Mouse (Mus musculus) gonadal fat pad, adult 2 months (tissue): ENCODE data around the gene Lin54. TPM values are rescaled to one million over a fixed set of nuclear protein-coding genes. Genes with fewer than 3 reads are reported as not detected.

ENCODE experiments used
- DNase-seq: peaks from one replicate; pipeline ENCODE4 v3.0.0-alpha.2; 2012; ENCODE audit warnings: low read depth
- polyA plus RNA-seq: library from polyadenylated mRNA; depleted of rRNA; stranded (reverse); fragments of >200 nt; gene quantifications from 2 replicates; pipeline ENCODE4 v1.2.3, GENCODE M21; 2012; rRNA removed

Lin54 gene
- 8.2 TPM in 2 replicates for polyA plus RNA-seq

- no peak for DNase-seq
These were observed at the start of gene Lin54 for GRCm38 (mm10) chr5:100500458-100500961. Gene Lin54 (minus strand): TSS chr5:100500639.

DNA sequence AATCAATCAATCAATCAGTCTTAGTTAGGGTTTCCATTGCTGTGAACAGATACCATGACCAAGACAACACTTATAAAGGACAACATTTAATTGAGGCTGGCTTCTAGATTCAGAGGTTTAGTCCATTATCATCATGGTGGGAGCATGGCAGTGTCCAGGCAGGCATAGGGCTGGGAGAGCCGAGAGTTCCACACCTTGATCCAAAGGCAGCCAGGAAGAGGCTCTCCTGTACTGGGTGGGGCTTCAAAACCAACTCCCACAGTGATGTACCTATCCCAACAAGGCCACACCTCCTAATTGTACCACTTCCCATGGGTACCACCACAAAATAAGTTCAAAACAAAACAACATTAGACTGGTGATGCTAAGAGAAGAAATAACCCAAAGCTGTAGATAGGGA, 49.7 kb upstream of the Lin54 start:
- no peak for DNase-seq

DNA sequence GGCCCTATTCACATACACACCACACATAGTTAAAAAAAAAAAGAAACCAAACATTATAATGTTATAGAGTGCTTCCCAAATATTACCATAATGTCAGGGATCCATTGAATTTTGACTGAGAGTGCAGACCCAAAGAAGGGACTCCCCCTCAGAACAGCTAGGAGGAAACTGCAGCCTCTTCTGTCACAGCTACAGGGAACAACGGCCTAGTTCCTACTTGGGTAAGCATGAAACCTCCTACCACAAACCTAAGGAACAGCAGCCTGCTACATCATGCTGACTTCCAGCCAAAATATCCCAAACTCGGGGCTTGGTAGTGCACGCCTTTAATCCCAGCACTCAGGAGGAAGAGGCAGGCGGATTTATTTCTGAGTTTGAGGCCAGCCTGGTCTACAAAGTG, 48.9 kb upstream of the Lin54 start:
- no peak for DNase-seq

DNA sequence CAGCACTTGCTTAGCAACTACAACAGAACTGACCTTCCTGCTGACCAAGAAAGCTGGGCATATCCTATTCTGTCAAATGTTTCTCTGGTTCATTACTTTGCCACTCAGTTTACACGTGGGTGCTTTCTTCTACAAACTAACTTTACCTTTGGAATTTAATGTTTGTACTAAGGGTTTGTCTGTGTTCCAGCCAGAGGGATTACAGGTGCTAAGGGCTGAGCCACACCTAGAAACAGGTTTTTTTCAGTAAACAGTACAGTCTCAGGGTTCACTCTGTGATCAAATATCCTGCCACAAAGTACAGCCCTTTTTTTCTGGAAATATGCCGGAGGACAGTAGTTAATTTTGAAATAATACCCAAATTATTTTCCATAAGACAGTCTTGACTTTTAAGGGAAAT, 47.8 kb upstream of the Lin54 start:
- no peak for DNase-seq

DNA sequence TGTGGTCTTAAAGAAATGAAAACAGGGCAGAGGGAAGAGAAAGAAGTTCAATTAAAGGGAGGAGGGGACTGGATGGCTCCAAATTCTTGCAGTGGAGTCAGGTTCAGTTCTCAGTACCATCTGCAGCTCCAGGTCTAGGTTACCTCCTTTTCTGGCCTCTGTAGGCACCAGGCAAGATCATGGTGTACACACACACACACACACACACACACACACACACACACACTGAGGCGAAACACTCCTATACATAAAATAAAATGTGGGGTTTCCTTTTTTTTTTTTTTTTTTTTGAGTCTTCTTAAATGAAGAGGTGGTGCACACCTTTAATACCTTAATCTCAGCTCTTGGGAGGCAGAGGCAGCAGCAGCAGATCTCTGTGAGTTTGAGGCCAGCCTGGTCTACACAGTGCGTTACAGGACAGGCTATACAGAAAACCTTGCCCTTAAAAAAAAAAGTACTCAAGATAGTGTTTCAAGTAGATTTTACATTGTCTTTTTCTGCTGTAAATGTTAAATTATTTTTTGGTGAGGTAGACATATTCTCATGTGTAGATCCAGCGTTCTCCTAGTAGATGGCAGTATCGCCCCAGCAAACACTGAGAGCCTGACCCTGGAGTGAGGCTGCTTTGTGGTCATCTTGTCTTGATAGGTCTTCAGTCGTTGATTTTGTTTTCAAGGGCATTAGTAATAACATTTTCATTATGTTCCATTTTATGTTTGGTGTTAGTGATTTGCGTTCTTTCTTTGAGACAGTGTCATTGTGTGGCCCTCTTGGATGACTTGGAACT, 46.0 kb upstream of the Lin54 start:
- DNase-seq: no peak

DNA sequence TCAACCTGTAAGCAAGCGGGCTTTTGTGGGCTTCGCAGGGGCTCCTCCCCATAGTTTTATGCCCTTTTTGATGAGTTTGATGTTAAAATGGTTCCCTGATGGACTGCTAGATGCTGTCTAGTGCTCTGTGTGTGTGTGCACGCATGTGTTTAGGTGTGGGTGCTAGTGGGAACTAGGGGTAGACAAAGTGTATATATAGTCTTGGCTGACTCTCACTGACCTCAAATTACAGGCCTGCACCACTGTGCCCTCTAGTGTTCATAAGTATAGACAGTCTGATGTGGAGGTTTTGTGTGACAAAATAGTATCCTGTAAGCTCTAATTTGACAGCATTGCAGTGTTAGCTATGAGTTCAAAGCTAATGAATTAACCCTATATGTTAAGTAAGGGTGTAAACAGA, 36.2 kb upstream of the Lin54 start:
- no peak for DNase-seq

- no peak for DNase-seq
These were observed 35.4 kb upstream of the Lin54 start for GRCm38 (mm10) chr5:100535826-100536225.

DNA sequence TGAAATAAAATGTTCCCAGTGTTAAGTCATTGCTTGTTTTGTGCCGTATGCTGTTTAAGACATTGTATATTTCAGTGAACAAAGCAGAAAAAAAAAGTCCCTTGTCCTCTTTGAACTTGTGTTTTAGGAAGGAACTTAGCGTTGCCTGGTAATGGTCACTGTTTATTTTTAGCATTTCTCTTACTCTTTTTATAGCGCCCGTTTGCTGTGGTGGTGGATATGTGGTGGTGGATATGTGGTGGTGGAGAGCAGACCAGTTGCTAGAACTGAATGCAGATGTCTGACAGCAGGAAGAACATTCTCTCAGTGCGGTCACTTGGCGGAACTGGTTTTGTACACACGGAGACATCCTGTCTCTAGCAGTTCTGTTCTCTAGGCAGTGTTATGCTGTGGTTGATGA, 25.7 kb upstream of the Lin54 start:
- DNase-seq: no peak

- no peak for DNase-seq
These were observed 25.2 kb upstream of the Lin54 start for GRCm38 (mm10) chr5:100525620-100526019.

- DNase-seq: no peak
These were observed 24.5 kb upstream of the Lin54 start for GRCm38 (mm10) chr5:100524921-100525320.

DNA sequence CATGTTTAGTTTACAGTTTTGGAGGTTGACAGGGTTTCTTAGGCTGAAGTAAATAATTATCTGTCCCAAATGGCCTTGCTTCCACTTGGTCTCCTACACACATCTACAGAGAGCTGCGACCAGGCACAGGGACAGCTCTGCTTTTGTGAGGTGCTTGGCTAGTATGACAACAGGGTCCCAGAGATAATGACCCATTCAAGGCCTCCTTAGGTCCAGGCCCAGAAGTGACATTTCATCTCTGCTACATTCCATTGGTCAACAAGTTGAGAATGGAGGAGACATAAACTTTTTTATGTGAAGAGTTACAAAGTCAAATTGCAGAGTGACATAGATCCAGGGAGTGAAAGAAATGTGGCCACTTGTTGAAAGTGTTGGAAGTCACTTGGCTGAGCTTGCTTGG, 22.9 kb upstream of the Lin54 start:
- no peak for DNase-seq

DNA sequence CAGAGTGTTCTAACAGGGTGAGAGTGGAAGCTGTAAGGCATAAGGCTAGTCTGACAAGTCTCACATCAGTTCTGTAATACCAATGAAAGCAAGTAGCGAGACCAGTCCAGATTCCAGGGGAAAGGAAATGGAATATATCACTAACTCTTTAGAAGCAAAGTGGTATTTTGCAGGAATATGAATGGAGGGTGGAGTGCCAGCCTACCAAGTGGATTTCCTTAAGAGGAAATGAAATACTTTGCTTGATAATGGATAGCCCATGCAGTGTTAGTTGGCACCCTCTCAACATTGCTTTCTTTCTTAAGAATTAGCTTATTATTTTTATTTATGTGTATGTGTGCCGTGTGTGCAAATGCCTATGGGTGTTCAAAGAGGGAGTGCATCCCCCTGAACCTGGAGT, 19.8 kb upstream of the Lin54 start:
- DNase-seq: no peak

DNA sequence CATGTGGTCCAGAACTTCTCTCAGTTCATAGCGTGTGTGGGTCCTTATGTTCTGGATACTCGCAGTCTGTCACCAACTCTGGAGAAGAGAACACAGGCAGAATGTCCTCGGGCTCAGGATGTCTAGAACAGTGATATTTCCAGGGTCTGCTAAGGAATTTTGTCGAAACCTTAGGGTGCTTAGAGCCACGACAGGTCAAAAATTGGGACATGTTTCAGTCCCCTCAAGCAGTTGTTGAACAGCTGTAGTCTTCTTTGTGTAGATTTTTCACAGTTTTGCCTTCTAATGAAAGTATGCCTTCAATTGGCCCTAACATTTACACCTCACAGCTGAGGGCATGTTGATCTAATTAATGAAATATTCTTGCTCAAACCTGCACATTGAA, 18.6 kb upstream of the Lin54 start:
- DNase-seq: no peak

DNA sequence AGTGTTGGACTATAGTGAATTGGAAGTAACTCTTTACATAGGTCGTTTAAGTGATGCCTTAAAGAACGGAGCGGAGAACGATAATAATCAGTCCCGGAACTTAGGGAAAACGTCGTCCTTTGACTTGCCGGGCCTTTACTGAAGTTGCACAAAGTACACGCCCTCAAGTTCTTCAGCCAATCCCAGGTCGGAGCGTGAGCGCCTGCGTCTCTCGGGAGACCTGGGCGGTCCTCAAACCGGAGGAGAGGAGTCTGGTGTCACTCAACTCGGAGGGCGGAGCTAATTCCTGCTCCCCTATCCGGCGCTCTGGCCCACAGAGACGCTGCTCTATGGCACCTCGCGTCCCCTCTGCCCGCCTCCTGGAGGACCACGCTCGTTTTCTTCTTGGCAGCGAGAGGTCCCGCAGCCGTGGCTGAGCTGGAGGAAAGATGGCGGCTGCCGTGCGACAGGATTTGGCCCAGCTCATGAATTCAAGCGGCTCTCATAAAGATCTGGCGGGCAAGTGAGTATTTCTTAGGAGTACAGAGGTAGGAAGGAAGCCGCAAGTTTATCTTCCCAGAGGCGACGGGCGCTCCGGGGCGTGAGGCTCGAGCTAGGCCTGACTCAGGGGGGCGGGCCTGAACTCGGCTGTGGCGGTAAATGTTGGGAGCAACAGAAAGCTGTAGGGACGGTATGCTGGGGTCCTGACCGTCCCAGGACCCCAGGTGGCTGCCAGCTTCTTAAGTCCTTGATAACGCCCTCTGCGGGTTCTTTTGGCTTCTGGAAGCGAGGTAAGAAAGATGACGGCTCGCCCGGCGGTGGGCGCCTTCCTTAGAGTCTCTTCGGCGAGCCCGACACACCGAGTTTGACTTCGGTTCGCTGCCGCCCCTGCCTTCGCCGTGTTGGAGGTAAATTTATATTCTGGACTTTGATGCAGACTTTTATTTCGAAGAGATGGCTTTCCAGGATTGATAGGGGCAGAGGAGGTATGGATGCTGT, 17.9 kb upstream of the Lin54 start, which contains the start of gene Cops4:
Gene Cops4, plus strand, starts transcription at position 261 of the 978 bp plus-strand sequence.
- DNase-seq: peak; percentile 92

DNA sequence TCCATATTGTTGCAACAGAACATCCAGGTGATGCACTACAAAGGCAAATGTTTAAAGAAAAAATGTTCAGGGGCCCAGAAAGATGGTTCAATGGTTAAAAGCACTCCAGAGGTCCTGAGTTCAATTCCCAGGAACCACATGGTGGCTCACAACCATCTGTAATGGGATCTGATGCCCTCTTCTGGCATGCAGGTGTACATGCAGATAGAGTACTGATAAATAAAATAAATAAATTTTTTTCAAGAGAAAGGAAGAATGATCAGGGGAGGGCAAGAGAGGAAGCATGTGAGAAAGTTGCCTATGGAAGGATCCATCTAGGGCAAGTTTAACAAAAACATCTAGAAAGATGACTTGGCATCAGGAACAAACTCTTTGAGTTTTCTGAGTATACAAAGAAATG, 12.1 kb upstream of the Lin54 start:
- DNase-seq: no peak

DNA sequence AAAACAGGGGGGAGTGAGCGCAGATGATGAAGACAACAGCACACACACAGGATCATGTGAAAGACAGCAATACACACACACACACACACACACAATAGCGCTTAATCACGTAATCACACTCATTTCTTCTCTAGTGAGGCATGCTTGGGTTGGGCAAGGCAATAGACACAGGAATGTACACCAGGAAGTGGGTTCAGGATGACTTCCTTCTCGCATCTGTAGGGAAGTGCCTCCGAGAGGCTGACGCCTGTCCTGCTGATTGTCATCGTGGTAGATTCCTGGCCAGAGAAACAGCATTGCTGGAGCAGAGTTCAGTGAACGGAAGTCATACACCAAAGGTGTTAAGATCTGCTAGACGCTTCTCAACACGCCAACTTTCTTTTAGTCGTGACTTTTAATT, 8.8 kb upstream of the Lin54 start:
- DNase-seq: no peak

DNA sequence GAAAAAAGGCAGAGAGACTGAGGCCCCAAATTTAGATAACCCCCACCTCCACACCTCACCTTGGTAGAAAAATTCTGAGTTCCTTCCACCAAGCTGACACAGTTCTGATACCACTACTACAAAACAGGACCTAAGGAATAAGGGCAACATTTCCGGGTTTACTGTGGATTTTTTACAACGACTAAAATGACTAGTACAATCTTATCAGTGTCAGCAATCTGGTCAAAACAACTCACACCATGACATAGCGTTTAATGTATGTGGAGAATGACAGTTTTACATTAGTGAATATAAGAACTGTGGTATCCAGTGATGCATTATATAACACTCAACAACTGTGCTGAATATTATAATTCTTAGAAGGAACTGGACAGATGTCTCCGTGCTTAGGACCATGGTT, 828 bp upstream of the Lin54 start:
- no peak for DNase-seq

DNA sequence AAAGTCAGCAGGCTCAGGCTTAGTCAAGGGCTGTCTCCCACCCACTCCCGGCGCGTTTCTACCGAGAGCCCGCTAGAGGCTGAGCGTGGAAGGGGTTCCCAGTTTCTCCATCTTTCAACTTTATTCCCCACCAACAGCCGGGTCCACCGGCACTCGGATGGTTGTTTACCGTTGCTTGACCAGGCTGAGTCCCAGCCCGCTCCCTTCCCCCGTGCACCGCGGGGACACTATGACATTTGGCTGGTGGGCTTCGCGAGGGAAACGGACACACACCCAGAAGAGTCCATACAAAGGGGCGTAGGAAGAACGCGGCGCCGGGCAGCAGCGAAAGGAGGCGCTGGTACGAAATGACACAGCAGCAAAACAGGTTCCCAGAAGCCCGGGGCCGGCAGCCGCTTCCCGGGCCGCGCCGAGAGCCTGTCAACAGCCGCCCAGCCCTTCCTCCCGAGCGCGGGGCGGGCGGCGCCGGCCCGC, 571 bp downstream of the Lin54 start:
- no peak for DNase-seq

- no peak for DNase-seq
These were observed 1.2 kb downstream of the Lin54 start for GRCm38 (mm10) chr5:100499243-100499642.

GRCm38 (mm10) chr5:100498436-100499180, 1.8 kb downstream of the Lin54 start:
- no peak for DNase-seq

DNA sequence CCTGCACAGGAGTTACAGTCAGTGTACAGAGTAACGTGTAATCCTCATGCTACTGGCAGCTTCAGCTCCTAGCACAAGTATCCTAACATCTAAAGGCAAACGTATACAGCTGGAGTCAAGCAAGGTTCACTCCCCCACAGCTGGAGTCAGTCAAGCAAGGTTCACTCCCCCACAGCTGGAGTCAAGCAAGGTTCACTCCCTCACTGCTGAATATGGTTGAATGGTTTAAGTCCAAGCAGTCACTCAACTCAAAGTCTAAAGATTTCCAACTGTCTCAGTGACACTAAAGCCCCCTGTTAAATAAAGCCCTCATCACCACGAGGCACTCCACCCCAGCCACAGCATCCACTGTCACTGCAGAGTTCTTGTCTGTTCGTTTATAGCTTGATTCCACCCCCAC, 8.7 kb downstream of the Lin54 start:
- no peak for DNase-seq

- no peak for DNase-seq
These were observed 11.1 kb downstream of the Lin54 start for GRCm38 (mm10) chr5:100489340-100489739.
